Mouse (Mus musculus) stomach, embryonic 16.5 days (tissue): ENCODE measurements at regions not wholly inside any gene's neighbourhood (a gene's known extent, or its start where the extent isn't known, plus 50 kb on each side); places are given as distances from the start of the nearest gene placed in this dataset.
A peak's percentile ranks its signal among the peaks of the same experiment; 100 is the strongest.

Experiments used
- ATAC-seq: fragments of 200-750 bp; cut with Nextera tagmentation; 2 replicates; pipeline ENCODE4 v1.8.0; 2017; ENCODE audit warnings: moderate number of reproducible peaks, moderate TSS enrichment; ENCODE audit not compliant: insufficient read depth, low FRiP score
- H3K27ac ChIP-seq: fragments of 300-500 bp; sonication (generic); 2 replicates; pipeline ENCODE4 v1.5.1; 2014; ENCODE audit warnings: low read length
- H3K27me3 ChIP-seq: fragments of 300-500 bp; sonication (generic); 2 replicates; pipeline ENCODE4 v1.6.1; 2014; ENCODE audit warnings: low read length, control low read depth, mixed read lengths; ENCODE audit not compliant: control insufficient read depth, insufficient read depth
- H3K36me3 ChIP-seq: fragments of 300-500 bp; sonication (generic); 2 replicates; pipeline ENCODE4 v1.6.1; 2014; ENCODE audit warnings: low read length; ENCODE audit not compliant: control insufficient read depth, insufficient read depth
- H3K4me1 ChIP-seq: fragments of 300-500 bp; sonication (generic); 2 replicates; pipeline ENCODE4 v1.6.1; 2014; ENCODE audit warnings: low read length, control low read depth, mixed read lengths; ENCODE audit not compliant: control insufficient read depth, insufficient read depth
- H3K4me2 ChIP-seq: fragments of 300-500 bp; sonication (generic); 2 replicates; pipeline ENCODE4 v1.6.1; 2014; ENCODE audit warnings: low read depth, low read length, mixed read lengths
- H3K4me3 ChIP-seq: fragments of 300-500 bp; sonication (generic); replicated peaks from 2 replicates; pipeline ENCODE4 v1.5.1; 2014; ENCODE audit warnings: mild to moderate bottlenecking, low read length
- H3K9ac ChIP-seq: fragments of 300-500 bp; sonication (generic); 2 replicates; pipeline ENCODE4 v1.6.1; 2014; ENCODE audit warnings: low read length
- H3K9me3 ChIP-seq: fragments of 300-500 bp; sonication (generic); replicated peaks from 2 replicates; pipeline ENCODE4 v1.6.1; 2016; ENCODE audit warnings: low read length, control low read depth; ENCODE audit not compliant: control insufficient read depth
- WGBS: fragments of 180-500 bp; shearing (Covaris S2); extraction: QIAGEN DNeasy Blood & Tissue Kit; methylation state at CpG from one replicate; pipeline ENCODE4 v1.1.7; 2014; 5-methylcytosine and 5-hydroxymethylcytosine counted together

- no peaks in the 10 kb centered on the region for H3K9me3 ChIP-seq
- H3K9ac ChIP-seq: no peak overlapping the region
- H3K4me3 ChIP-seq: no peak overlapping the region
- no peaks in the 10 kb centered on the region for H3K27me3 ChIP-seq
- H3K4me2 ChIP-seq: no peak overlapping the region
- no peak for ATAC-seq
- H3K36me3 ChIP-seq: no peaks in the 10 kb centered on the region
- H3K27ac ChIP-seq: no peak overlapping the region
- no peaks in the 10 kb centered on the region for H3K4me1 ChIP-seq
- WGBS: 75% methylated on average over 2 of the region's 2 CpGs
Observed at GRCm38 (mm10) chr3:42661956-42662355, 919.5 kb downstream of the D3Ertd751e start.

- no peak overlapping the region for H3K9ac ChIP-seq
- no peak overlapping the region for H3K4me3 ChIP-seq
- peak; percentile 71; the same call in 1 of the 2 replicates for ATAC-seq
- H3K27me3 ChIP-seq: no peaks in the 10 kb centered on the region
- H3K36me3 ChIP-seq: no peaks in the 10 kb centered on the region
- H3K27ac ChIP-seq: 0 out of 2 replicates have a peak overlapping the region, but pooled peaks have one; percentile 27
- no peaks in the 10 kb centered on the region for H3K9me3 ChIP-seq
- H3K4me1 ChIP-seq: 0 out of 2 replicates have a peak, but pooled peaks cover 3% of the 10 kb centered on the region
- 80% methylated on average over 2 of the region's 2 CpGs for WGBS
- H3K4me2 ChIP-seq: no peak overlapping the region
Observed at GRCm38 (mm10) chr3:42676668-42677398, 934.4 kb downstream of the D3Ertd751e start.

- ATAC-seq: no peak
- 69% methylated on average over 2 of the region's 2 CpGs for WGBS
- Histone ChIP-seq H3K4me3 (no peak overlapping the region), H3K36me3 (no peaks in the 10 kb centered on the region), H3K27me3 (no peaks in the 10 kb centered on the region), H3K4me2 (no peak overlapping the region), H3K4me1 (no peaks in the 10 kb centered on the region), H3K27ac (no peak overlapping the region), H3K9ac (no peak overlapping the region), H3K9me3 (no peaks in the 10 kb centered on the region)
Observed at GRCm38 (mm10) chr3:42694726-42695125, 952.3 kb downstream of the D3Ertd751e start.

GRCm38 (mm10) chr3:42738910-42739309, 996.5 kb downstream of the D3Ertd751e start:
- Histone ChIP-seq H3K27me3 (no peaks in the 10 kb centered on the region), H3K36me3 (no peaks in the 10 kb centered on the region), H3K9me3 (no peaks in the 10 kb centered on the region), H3K27ac (no peak overlapping the region), H3K9ac (no peak overlapping the region), H3K4me2 (no peak overlapping the region), H3K4me1 (no peaks in the 10 kb centered on the region), H3K4me3 (no peak overlapping the region)
- ATAC-seq: no peak
- 31% methylated on average over 1 of the region's 1 CpGs for WGBS

GRCm38 (mm10) chr3:42753130-42753529, 1010.7 kb downstream of the D3Ertd751e start:
- H3K9me3 ChIP-seq: no peaks in the 10 kb centered on the region
- no peak for ATAC-seq
- no peaks in the 10 kb centered on the region for H3K27me3 ChIP-seq
- H3K27ac ChIP-seq: no peak overlapping the region
- H3K4me3 ChIP-seq: no peak overlapping the region
- H3K9ac ChIP-seq: no peak overlapping the region
- no peak overlapping the region for H3K4me2 ChIP-seq
- H3K36me3 ChIP-seq: no peaks in the 10 kb centered on the region
- WGBS: 76% methylated on average over 4 of the region's 4 CpGs
- H3K4me1 ChIP-seq: no peaks in the 10 kb centered on the region

GRCm38 (mm10) chr3:42757335-42757734, 1014.9 kb downstream of the D3Ertd751e start:
- no peaks in the 10 kb centered on the region for H3K4me1 ChIP-seq
- no peaks in the 10 kb centered on the region for H3K9me3 ChIP-seq
- H3K4me2 ChIP-seq: no peak overlapping the region
- H3K27me3 ChIP-seq: no peaks in the 10 kb centered on the region
- no peaks in the 10 kb centered on the region for H3K36me3 ChIP-seq
- no peak overlapping the region for H3K4me3 ChIP-seq
- ATAC-seq: no peak
- H3K9ac ChIP-seq: no peak overlapping the region
- H3K27ac ChIP-seq: no peak overlapping the region

- Histone ChIP-seq H3K4me2 (no peak overlapping the region), H3K27ac (no peak overlapping the region), H3K4me1 (no peaks in the 10 kb centered on the region), H3K9me3 (no peaks in the 10 kb centered on the region), H3K36me3 (no peaks in the 10 kb centered on the region), H3K4me3 (no peak overlapping the region), H3K9ac (no peak overlapping the region), H3K27me3 (no peaks in the 10 kb centered on the region)
- 50% methylated on average over 1 of the region's 1 CpGs for WGBS
- ATAC-seq: no peak
Observed at GRCm38 (mm10) chr3:42757830-42758385, 1015.5 kb downstream of the D3Ertd751e start.

GRCm38 (mm10) chr3:42762205-42762604, 1019.8 kb downstream of the D3Ertd751e start:
- H3K27ac ChIP-seq: no peak overlapping the region
- no peak overlapping the region for H3K4me2 ChIP-seq
- no peaks in the 10 kb centered on the region for H3K36me3 ChIP-seq
- H3K9me3 ChIP-seq: no peaks in the 10 kb centered on the region
- H3K9ac ChIP-seq: no peak overlapping the region
- H3K4me1 ChIP-seq: no peaks in the 10 kb centered on the region
- H3K27me3 ChIP-seq: no peaks in the 10 kb centered on the region
- ATAC-seq: no peak
- H3K4me3 ChIP-seq: no peak overlapping the region

- no peak overlapping the region for H3K27ac ChIP-seq
- no peaks in the 10 kb centered on the region for H3K27me3 ChIP-seq
- 88% methylated on average over 3 of the region's 3 CpGs for WGBS
- no peak overlapping the region for H3K9ac ChIP-seq
- H3K4me1 ChIP-seq: no peaks in the 10 kb centered on the region
- no peaks in the 10 kb centered on the region for H3K36me3 ChIP-seq
- no peak overlapping the region for H3K4me3 ChIP-seq
- no peak for ATAC-seq
- no peaks in the 10 kb centered on the region for H3K9me3 ChIP-seq
- no peak overlapping the region for H3K4me2 ChIP-seq
Observed at GRCm38 (mm10) chr3:42783478-42783877, 1041.1 kb downstream of the D3Ertd751e start.
